Mouse (Mus musculus): ENCODE results near the gene Hoxd4.

- TF ChIP-seq POLR2A (IDR thresholded peaks at IDR 0.05; ENCODE audit: low read depth, low read length) (no peak), CTCF (IDR thresholded peaks at IDR 0.05; ENCODE audit: extremely low read depth, insufficient read length, insufficient replicate concordance, low read depth, low read length) (no peak)
Measured at GRCm38 (mm10) chr2:74749337-74750121, 37.8 kb downstream of the Hoxd4 start.
